Mouse (Mus musculus) kidney, postnatal 14 days (tissue): ENCODE data around the gene Rab23.

Source experiments
- DNase-seq: peaks from one replicate; pipeline ENCODE4 v3.0.0; 2022; ENCODE audit warnings: mixed read lengths

Gene Rab23

GRCm38 (mm10) chr1:33768827-33769226 is 49.1 kb downstream of the Rab23 start:
- DNase-seq, result no peak

- DNase-seq, result no peak
These were observed 51.9 kb downstream of the Rab23 start for GRCm38 (mm10) chr1:33771621-33772020.

GRCm38 (mm10) chr1:33772106-33772505 is 52.4 kb downstream of the Rab23 start:
- no peak for DNase-seq

GRCm38 (mm10) chr1:33776175-33776611 is 56.5 kb downstream of the Rab23 start:
- no peak for DNase-seq

- DNase-seq, result no peak
These were observed 64.9 kb downstream of the Rab23 start for GRCm38 (mm10) chr1:33784561-33784960.

GRCm38 (mm10) chr1:33788072-33788471 is 68.4 kb downstream of the Rab23 start:
- no peak for DNase-seq

GRCm38 (mm10) chr1:33788493-33788892 is 68.8 kb downstream of the Rab23 start:
- no peak for DNase-seq
